Mouse (Mus musculus): ENCODE results near the gene Ppa1.
"Not testable (repeated sequence)": the region's sequence is repeated elsewhere in the genome, so short reads cannot be mapped to it uniquely, and the experiment has no call there.

Ppa1 gene

DNA sequence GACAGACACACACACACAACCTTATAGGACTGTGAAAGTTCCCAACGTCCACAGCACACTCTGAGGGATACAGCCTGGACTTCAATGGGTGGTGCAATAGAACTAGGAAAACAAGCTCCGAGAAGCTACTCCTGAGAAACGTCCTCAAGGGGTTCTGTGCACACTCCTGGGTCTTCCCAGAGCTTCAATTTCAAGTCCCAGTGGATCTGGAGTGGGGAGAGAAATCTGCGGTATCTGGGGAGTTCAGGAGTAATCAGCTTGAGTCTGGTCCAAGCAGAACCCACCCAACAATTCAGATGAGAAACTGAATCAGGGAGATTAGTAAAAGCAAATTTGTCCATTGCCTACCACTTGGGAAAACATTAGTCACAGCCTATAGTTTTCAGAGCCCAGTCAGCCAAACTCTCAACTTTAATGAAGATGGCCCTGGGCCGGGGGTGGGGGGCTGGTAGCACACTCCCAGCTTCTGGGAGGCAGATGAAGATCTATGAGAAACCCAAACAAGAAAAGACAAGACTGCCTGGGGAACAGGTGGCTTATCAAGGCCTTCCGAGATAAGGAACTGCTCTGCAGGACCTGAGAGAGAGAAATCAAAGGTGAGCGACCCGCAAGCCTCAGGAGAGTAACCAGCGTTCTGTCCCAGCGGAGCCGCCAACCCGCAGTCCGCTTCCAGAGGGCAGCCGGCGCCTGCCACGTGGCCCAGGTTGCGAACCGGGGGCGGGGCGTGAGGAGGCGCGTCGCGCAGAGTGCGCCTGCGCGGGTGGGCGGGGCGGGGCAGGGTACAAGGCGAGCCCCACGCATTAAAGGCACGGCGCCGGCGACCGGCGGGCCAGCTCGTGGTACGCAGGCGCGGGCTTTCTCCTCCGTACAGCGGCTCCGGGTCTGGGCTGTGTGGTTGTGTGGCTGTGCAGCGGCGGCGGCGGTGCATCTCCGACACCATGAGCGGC lies at the start of gene Ppa1:
Gene Ppa1 (plus strand): TSS at position 763 of the 947 bp plus-strand sequence.
- DNase-seq: peak; percentile 89

DNA sequence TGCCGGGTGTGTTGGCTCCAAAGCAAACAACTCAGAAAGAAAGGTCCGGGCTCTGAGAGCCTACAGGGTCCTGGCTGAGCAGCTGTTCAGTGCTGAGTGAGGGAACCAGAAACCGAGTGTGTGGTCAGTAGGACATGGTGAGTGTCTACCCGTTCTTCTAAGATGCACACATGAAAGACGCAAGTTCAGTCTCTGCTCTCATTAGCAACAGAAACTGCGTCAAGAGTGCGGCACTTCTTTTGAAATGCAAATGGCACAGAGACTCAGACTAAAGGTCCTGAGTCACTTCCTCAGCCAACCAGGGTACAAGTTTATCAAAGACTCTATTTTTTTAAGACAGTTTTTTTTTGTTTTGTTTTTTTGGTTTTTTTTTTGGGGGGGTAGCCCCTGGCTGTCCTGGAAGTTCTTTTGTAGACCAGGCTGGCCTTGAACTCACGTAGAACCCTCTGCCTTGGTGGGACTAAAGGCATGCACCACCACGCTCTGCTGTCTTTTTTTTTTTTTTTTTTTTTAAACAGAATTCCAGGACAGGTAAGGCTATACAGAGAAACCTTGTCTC lies 48.7 kb upstream of the Ppa1 start:
- no peak for DNase-seq

DNA sequence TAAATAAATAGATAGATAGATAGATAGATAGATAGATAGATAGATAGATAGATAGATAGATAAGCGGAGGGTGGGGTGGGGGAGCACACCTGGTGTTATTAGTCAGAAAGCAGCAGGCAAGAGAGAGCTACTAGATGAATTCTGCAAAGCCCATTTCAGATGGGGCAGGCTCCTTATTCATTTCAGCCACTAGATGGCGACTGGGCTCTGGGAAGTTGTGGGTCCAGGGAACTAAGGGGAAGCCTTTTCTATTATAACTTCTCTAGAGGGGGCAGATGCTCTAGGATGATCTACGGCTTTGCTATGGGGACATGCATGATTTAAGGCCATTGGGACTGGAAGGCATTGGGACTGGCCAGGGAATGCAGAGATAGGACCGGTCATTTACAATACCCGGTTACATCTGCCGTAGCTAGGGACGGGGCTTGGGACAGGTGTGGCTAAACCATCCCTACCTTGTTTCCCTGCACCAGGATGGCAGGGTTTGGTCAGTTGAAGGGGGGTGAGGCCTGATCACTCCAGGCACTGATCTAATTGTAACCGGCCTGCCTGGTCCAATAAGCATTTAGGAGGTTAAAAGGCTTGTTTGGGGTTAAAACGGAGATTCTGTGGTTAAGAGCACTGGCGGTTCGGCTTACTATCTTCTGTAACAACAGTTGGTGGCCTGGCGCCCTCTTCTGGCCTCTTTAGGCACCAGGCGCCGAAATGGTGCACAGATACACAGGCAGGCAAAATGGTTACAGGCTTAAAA lies 45.9 kb upstream of the Ppa1 start:
- no peak for DNase-seq

- DNase-seq: no peak
Observed at GRCm38 (mm10) chr10:61604376-61605065, 43.8 kb upstream of the Ppa1 start.

- DNase-seq: not testable (repeated sequence)
Observed at GRCm38 (mm10) chr10:61605381-61605780, 43.0 kb upstream of the Ppa1 start.

DNA sequence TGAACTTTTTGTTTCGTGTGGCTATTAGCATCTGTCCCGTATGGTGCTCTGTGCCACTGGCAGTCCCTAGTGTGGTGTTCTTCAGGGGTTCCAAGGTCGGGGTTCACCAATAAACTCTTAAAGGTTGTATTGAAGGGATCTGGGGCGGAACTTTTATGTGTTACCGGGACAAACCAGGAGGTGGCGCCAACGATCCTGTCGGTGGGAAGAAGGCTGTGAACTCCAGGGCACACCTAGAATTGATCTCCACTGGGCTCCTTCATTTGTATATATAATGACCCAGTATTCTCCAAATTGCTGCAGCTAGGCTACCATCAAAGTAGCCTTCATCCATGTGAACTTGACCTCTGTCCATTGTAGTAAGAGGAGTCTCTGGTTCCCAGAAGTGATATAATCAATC lies 42.5 kb upstream of the Ppa1 start:
- DNase-seq: peak; percentile 24

DNA sequence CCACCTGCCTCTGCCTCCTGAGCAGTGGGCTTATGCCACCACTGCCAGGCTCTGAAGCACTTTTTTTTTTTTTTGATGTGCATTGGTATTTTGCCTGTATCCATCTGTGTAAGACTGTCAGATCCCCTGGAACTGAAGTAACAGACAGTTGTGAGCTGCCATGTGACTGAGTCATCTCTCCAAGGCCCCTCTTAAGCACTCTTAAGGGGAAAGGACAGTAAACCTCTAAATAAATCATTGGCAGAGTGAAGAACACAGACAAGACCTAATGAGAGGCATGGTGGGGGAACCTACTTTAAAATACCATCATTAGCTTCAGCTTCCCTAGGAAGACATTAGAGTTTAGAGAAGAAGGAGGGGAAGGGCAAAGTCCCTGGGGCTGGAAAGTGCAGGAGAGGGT lies 40.1 kb upstream of the Ppa1 start:
- no peak for DNase-seq

DNA sequence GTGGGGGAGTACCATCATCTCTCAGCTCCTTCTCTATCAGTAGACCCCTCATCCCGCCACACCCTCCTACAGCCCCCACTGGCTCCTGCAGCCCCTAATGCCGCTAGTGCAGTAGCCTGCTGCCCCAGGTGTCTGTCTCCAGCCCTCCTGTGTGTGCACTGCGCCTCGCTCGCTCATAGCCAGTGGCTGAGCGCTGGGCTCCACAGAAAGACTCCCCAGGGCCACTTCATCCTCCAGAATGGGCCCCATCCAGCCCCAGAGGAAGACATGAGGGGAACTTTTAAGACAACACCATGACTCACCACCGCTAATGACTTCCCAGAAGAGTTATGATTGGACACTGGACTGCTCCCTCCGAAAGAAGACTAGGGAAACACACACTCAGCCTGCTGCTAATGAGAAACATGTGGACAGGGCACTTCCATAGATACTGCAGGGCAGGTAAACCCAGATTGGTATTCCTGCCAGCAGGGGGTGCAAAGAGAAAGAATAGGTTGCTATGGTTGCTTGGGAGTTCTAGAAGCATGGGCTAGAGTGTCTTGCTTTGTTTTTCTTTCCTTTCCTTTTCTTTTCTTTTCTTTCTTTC lies 37.6 kb upstream of the Ppa1 start:
- DNase-seq: no peak

DNA sequence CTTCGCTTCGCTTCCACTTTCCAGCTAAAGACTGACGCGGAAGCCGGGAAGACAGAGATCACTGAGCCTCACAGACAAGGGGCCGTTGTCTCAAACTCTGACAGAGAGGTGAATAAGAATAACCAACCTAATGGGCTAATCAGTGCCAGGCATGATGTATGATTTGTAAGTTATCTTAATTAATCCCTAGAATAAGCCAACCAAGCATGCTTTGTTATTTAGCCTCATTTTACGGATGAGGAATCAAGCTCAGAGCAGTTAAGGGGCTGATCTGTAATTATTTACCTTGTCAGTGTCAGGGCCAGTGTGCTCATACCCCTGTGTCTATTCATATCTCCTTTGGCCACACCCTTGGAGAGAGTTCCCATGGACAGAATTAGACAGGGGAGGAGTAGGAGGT lies 34.0 kb upstream of the Ppa1 start:
- DNase-seq: no peak

DNA sequence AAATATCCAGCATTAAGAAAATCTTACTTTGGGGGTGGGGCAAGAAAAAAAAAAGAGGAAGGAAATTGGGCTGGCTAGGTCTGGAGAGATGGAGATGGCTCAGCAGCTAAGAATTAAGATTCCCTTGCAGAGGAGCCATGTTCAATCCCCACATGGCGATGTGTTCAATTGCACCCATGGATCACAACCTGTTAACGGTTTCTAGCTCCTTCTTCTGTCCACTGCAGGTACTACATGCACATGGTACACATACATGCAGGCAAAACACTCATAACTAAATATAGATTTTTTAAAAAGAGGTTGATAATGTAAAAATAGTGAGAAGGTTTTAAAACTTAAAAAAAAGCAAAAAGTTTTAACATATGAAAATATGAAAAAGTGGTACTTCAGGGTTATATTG lies 29.8 kb upstream of the Ppa1 start:
- no peak for DNase-seq

DNA sequence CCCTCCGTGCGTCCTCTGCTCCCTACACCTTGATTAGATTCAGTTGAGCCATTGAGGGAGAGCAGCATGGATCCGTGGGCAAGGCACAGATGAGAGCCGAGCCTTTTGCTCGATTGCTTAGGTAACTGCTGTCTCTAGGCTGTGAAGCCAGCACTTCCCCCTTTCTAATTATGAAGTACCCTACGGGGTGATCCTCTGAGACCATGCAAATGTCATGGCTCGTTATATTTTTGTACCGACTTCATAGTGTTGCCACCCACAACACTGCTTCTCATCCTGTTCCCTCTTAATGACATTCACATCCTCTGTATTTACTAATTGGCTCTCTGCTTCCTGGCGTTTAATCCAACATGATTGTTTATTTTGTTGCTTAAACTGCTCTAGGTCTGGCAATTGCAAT lies 26.7 kb upstream of the Ppa1 start:
- no peak for DNase-seq

DNA sequence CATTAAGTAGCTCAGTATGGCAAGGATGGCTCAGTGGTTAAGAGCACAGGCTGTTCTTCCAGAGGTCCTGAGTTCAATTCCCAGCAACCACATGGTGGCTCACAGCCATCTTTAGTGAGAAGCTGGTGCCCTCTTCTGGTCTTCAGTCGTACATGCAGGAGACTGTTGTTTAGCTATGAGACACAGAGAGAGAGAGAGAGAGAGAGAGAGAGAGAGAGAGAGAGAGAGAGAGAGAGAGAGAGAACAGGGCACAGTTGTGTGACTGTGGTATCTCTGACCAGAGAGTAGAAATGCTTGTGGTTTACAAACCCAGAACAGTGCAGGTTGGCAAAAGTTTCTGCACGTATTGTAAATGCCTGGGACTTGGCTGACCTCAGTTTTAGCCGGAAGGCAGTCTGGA lies 24.5 kb upstream of the Ppa1 start:
- not testable (repeated sequence) for DNase-seq

GRCm38 (mm10) chr10:61624771-61625170 lies 23.6 kb upstream of the Ppa1 start:
- DNase-seq: no peak

DNA sequence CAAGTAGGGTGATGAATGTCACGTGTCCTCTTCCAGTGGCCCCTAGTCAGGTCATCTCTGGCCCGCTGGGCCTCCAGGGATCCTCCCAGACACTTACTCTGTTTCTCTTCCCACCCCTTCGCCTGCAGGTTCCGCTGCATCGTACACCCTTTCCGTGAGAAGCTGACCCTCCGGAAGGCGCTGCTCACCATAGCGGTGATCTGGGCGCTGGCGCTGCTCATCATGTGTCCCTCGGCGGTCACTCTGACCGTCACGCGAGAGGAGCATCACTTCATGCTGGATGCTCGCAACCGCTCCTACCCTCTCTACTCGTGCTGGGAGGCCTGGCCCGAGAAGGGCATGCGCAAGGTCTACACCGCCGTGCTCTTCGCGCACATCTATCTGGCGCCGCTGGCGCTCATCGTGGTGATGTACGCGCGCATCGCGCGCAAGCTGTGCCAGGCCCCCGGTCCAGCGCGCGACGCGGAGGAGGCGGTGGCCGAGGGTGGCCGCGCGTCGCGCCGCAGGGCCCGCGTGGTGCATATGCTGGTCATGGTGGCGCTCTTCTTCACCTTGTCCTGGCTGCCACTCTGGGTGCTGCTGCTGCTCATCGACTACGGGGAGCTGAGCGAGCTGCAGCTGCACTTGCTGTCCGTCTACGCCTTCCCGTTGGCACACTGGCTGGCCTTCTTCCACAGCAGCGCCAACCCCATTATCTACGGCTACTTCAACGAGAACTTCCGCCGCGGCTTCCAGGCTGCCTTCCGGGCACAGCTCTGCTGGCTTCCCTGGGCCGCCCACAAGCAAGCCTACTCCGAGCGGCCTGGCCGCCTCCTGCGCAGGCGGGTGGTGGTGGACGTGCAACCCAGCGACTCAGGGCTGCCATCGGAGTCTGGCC lies 22.7 kb upstream of the Ppa1 start:
- DNase-seq: peak; percentile 45

GRCm38 (mm10) chr10:61626551-61626950 lies 21.8 kb upstream of the Ppa1 start:
- no peak for DNase-seq

GRCm38 (mm10) chr10:61627195-61627937 lies 21.0 kb upstream of the Ppa1 start:
- no peak for DNase-seq

GRCm38 (mm10) chr10:61627938-61628250 lies 20.5 kb upstream of the Ppa1 start:
- no peak for DNase-seq

- no peak for DNase-seq
Observed at GRCm38 (mm10) chr10:61632445-61632844, 15.9 kb upstream of the Ppa1 start.

DNA sequence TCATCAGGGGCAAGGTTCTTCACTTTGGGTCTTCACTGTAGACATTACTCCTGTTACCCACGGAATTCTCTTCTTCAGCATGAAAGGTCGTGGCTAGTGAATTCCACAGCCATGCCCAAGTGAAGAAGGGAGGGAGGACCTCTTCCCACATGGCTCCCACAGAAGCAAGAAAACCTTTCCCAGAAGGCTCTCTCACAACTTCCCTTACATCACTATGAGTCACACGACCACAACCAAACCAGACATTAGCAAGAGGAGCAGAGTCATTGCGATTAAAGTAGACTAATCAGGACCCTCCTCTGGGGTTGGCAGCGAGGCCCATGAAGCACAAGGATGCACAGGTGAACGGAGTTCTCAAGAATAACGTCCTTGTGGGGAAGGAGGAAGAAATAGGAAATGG lies 11.3 kb upstream of the Ppa1 start:
- no peak for DNase-seq

DNA sequence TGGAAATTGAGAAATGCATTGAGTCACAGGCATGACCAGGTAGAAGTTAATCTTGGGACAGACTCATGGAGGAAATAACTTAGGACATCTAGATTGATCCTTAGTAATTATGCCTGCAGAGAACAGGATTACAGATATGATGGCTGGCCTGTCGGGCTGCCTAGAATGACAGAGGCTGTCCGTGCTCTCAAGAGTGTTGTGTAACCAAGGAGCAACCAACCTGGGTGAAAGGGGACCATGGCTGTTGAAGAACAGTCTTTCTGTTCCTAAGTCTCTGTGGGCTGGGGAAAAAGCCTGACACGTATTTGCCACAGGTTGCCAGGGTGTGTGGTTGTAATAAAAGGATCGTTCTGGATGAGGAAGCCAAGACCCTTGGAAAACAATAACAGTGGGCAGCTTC lies 8.0 kb upstream of the Ppa1 start:
- DNase-seq: no peak

- DNase-seq: no peak
Observed at GRCm38 (mm10) chr10:61646557-61646956, 1.8 kb upstream of the Ppa1 start.
